Mouse (Mus musculus) cerebellum, adult 18-20 months (tissue): Measurements from ENCODE around the gene Atp6v0a4.

Experiments used
- DNase-seq, 2 experiments: peaks; one replicate each; pipeline ENCODE4 v3.0.0; 2021

Gene Atp6v0a4

DNA sequence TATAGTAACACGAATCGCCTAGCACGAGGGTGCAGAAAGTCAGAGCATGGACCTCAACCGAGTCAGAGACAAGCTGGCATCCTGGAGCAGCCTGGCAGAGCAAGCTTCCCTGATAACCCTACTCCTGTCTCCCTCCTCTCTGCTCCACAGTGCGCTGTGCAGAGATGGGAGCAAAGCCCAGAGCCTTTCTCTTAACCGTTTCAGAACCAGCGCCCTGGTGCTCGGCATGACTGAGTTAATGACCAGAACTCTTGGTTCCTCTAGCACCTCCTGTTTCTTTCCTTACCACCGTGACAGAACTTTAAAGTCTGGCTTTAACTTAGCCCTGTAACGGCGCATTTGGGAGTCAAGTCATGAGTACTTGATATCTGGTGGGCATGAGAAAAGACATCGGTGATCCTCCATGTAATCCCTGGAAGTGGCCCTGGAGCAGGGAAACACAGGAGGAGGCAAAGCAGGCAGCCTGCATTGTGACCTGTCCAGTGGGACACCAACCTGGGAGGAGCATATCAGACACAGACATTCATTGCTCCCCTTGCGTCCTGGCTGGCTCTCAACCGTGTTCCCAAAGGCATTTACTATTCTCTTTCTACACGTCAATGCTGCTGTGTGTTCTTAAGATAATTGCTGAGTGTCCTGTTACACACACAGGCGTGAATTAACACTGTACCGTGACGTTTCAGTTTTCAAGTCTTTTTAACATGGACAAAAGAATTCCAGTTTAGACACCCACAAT is 747 bp downstream of the Atp6v0a4 start:
- DNase-seq: no peak

- DNase-seq: no peak
Observed at GRCm38 (mm10) chr6:38122791-38123190, 1.6 kb downstream of the Atp6v0a4 start.

DNA sequence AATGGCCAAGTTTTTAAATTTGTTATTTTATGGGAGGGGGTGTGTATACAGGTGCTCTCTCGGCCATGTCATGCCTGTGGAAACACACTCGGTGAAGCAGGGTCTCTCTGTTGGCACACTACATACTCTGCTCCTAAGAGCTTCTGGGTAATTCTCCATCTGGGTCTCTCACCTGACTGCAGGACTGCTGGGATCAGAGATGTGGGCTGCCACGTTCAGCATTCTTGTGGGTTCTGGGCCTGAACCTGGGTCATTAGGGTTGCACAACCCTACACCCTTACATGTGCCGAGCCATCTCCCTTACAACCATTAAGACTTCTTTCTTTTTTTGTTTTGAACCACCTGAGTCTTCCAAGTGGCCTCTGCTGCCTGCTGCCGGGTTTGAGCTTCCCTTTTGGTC is 2.5 kb downstream of the Atp6v0a4 start:
- no peak for DNase-seq

DNA sequence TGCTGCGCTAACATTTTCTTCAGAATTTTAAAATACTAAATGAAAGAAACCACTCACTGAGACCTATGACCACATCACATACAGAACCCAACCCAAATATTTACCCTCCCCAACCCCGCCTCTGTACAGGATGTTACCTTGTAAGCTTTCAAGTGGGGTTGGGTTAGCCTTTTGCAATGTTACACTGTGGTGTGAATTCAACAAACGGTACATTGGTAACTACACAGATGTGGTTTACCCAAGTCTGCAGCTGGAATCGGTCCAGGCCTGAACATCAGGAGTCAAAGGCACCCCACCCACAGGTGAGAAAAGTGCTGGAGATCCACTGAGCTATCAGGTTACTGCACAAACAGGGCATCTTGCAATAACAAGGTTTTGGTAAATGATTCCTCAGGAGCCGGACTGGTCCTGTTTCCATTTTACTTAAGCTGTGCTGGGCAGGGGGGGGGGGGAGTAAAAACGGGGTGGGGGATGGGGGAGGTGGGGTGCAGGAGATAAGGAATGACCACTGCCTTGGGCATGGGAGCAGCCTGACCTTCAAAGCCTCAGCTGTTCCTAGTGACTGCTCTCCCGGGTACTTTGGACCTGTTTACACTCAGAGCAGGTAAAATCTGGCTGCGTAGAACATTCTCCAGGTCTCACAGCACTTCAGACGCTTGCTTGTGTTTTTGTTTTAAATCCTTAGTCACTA is 3.6 kb downstream of the Atp6v0a4 start:
- no peak for DNase-seq

DNA sequence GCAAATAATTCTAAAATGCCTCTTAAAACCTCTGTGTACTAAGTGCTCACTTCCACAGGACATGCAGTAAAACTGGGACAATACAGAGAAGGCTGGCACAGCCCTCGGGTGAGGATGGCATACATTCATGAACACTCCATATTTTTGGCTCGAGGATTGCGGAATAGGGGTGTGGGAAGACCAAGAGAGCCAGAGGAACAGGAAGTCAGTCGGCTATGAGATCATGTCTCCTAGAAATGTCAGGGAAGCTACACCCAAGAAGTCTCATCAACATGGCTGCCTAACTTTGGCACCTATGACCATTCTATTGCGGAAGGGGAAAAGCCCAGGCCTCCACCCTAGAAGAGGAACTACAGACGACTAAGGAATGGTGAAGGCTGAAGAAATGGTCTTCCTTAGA is 6.0 kb downstream of the Atp6v0a4 start:
- DNase-seq: no peak

DNA sequence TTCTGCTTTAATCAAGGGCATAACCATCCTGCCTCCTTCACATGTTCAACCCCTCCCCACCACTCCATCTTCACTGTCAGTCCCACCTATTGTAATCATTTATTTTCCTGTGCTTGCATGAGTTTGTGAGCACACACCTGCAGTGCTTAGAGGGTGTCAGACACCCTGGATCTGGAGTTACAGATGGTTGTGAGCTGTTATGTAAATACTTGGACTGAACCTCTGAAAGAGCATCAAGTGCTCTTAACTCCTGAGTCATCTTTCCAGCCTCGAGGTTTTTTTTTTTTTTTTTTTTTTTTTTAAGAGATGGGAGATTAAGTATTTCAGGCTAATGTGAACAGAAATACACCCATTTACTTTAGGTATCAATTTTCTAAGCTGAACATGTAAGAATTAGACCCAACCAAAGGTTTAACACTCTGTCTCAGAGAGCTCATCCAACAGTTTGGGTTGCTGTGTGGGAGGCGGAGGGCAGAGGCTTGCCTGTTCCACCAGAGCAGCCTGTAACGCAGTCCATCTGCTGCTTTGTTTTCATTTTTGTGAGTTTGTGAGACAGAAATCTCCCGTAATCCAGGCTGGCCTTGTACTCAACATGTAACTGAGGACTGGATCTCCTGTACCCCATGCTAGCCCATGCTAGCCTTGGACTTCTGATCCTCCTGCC is 8.1 kb downstream of the Atp6v0a4 start:
- DNase-seq: peak in 1 of 2 experiments; percentile 27

DNA sequence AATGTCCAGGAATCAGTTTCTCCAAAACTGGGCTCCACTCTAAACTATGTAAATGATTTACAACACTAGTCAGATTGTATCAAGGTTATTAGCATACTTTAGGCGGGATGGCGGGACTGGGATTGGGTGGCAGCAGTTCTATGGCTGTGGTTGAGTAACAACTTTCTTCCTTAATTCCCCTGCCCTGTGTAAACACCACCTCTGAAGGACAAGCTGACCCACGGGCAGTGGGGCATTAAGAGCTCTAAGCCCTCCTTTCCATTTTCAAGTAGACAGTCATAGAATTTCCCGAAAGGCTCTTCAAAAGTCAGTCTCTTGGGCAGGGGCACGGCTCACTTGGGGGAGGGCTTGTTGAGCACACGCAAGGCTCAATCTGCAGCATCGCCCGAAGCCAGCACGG is 13.5 kb downstream of the Atp6v0a4 start:
- no peak for DNase-seq

- no peak for DNase-seq
Observed at GRCm38 (mm10) chr6:38109871-38110270, 14.5 kb downstream of the Atp6v0a4 start.

GRCm38 (mm10) chr6:38109160-38109795 is 15.1 kb downstream of the Atp6v0a4 start, which contains the start of gene Tmem213:
Gene Tmem213 (plus strand): TSS chr6:38109255.
- no peak for DNase-seq

- no peak for DNase-seq
Observed at GRCm38 (mm10) chr6:38108449-38108848, 15.9 kb downstream of the Atp6v0a4 start.

- DNase-seq: no peak
Observed at GRCm38 (mm10) chr6:38105924-38106323, 18.5 kb downstream of the Atp6v0a4 start.

DNA sequence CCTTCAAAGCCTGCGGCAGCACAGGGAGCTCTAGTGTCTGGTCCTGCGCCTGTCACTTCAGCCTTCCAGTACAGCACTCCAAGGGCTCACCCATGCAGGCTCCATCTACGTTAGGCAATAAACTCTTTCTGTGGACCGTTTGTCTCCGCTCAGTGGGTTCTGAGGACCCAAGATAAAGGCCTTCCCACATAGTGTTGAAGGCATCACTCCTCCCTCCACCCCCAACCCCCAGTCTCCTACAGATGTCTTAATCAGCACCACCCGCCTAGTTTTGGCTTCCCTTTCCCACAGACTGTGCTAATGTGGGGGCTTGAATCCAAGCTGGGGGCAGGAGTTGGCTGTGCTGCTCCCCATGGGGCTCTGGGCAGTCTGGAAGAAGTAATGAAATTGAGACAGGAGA is 20.6 kb downstream of the Atp6v0a4 start:
- DNase-seq: no peak

- no peak for DNase-seq
Observed at GRCm38 (mm10) chr6:38102216-38102795, 22.1 kb downstream of the Atp6v0a4 start.

GRCm38 (mm10) chr6:38096961-38097370 is 27.4 kb downstream of the Atp6v0a4 start:
- no peak for DNase-seq

- no peak for DNase-seq
Observed at GRCm38 (mm10) chr6:38094701-38095100, 29.7 kb downstream of the Atp6v0a4 start.

- no peak for DNase-seq
Observed at GRCm38 (mm10) chr6:38092539-38092938, 31.8 kb downstream of the Atp6v0a4 start.

GRCm38 (mm10) chr6:38087242-38088026 is 37.0 kb downstream of the Atp6v0a4 start:
- no peak for DNase-seq

GRCm38 (mm10) chr6:38083204-38083603 is 41.2 kb downstream of the Atp6v0a4 start:
- DNase-seq: no peak

DNA sequence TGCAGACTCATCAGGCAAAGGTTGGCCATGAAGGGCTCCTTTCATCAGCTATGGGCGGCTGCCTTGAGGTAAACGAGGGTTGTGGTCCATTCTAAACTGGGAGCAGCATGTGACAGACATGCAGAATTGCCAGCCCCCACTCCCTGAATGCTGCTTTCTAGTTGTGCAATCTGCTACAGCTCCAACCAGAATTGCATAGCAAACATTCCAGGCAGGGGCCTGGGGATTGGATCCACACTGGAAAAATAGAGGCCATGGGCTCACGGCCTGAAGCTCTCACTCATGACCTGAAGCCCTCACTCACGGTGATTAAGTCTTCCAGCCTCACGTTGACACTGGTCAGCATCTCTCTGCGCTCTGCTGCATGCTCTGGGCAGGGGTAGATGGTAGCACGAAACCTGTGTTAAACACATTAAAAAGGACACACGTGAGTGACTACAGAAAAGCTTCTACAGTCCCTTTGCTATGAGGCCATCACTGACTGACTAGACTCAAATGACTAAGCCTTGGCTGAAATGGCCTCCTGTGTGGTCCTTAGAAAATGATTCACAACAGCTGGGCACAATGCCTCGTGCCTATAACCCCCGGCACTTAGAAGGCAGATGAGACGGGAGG is 42.6 kb downstream of the Atp6v0a4 start:
- no peak for DNase-seq

GRCm38 (mm10) chr6:38080364-38080763 is 44.0 kb downstream of the Atp6v0a4 start:
- no peak for DNase-seq

DNA sequence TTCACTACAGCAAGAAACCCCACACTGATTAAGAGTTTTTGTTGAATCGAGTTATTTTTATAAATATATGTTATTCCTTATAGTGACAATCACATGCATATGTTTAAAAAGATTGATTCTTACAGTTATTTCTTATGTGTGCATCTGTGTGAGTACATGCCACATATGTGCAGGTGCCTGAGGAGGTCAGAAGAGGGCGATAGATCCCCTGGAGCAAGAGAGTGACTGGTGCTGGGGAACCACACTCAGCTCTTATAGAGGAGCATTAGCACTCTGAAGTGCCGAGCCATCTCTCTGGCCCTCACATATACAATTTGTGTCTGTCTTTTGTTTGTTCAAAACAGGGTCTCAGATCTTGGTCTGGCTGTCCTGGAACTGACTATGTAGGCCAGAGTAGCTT is 50.8 kb downstream of the Atp6v0a4 start:
- DNase-seq: no peak
